Mouse (Mus musculus) midbrain, postnatal 0 days (tissue): ENCODE data around the gene Rapgef1. TPM values are rescaled to one million over a fixed set of nuclear protein-coding genes. Genes with fewer than 3 reads are reported as not detected.
"Not testable (repeated sequence)": the region's sequence is repeated elsewhere in the genome, so short reads cannot be mapped to it uniquely, and the experiment has no call there.

Experiments
- ATAC-seq: fragments of 200-750 bp; cut with Nextera tagmentation; 2 replicates; pipeline ENCODE4 v1.8.0; 2017; ENCODE audit warnings: moderate number of reproducible peaks, mild to moderate bottlenecking, moderate TSS enrichment, moderate library complexity; ENCODE audit not compliant: low FRiP score
- DNase-seq: peaks from one replicate; pipeline ENCODE4 v3.0.0-alpha.2; 2015; ENCODE audit warnings: low spot score
- H3K27ac ChIP-seq: fragments of 300-500 bp; sonication (generic); 2 replicates; pipeline ENCODE4 v1.5.1; 2014; ENCODE audit warnings: low read depth, mild to moderate bottlenecking, low read length, mixed read lengths
- H3K27me3 ChIP-seq: fragments of 300-500 bp; sonication (generic); 2 replicates; pipeline ENCODE4 v1.6.1; 2014; ENCODE audit warnings: low read length, control low read depth, mixed read lengths; ENCODE audit not compliant: insufficient read depth
- H3K36me3 ChIP-seq: fragments of 300-500 bp; sonication (generic); 2 replicates; pipeline ENCODE4 v1.6.1; 2014; ENCODE audit warnings: low read length, control low read depth, mixed read lengths; ENCODE audit not compliant: insufficient read depth
- H3K4me1 ChIP-seq: fragments of 300-500 bp; sonication (generic); 2 replicates; pipeline ENCODE4 v1.6.1; 2014; ENCODE audit warnings: mild to moderate bottlenecking, control low read depth, antibody characterized with exemption, low read length, mixed read lengths; ENCODE audit not compliant: insufficient read depth
- H3K4me2 ChIP-seq: fragments of 300-500 bp; sonication (generic); 2 replicates; pipeline ENCODE4 v1.6.1; 2014; ENCODE audit warnings: low read depth, mild to moderate bottlenecking, low read length, mixed read lengths; ENCODE audit not compliant: poor library complexity, severe bottlenecking
- H3K4me3 ChIP-seq: fragments of 300-500 bp; sonication (generic); 2 replicates; pipeline ENCODE4 v1.5.1; 2014; ENCODE audit warnings: low read depth, mild to moderate bottlenecking, low read length, moderate library complexity
- H3K9ac ChIP-seq: fragments of 300-500 bp; sonication (generic); replicated peaks from 2 replicates; pipeline ENCODE4 v1.6.1; 2014; ENCODE audit warnings: mild to moderate bottlenecking, low read length, moderate library complexity, mixed read lengths; ENCODE audit not compliant: poor library complexity, severe bottlenecking
- H3K9me3 ChIP-seq: fragments of 300-500 bp; sonication (generic); 2 replicates; pipeline ENCODE4 v1.6.1; 2016; ENCODE audit warnings: low read length, control low read depth
- CTCF ChIP-seq: IDR thresholded peaks from 2 replicates; pipeline ENCODE4 v1.5.1; 2016; ENCODE audit warnings: antibody characterized with exemption, mild to moderate bottlenecking
- WGBS: fragments of 180-500 bp; shearing (Covaris S2); extraction: QIAGEN DNeasy Blood & Tissue Kit; methylation state at CpG from one replicate; pipeline ENCODE4 v1.1.7; 2014; 5-methylcytosine and 5-hydroxymethylcytosine counted together
- polyA plus RNA-seq: library from polyadenylated mRNA; unstranded; fragments of >200 nt; fragmentation: Nextera tagmentation; extraction: Ambion mirVana; gene quantifications from 2 replicates; pipeline ENCODE4 v1.2.1, GENCODE M21; 2015
- total RNA-seq: library from RNA; depleted of rRNA; stranded (reverse); fragments of >200 nt; gene quantifications from 2 replicates; pipeline ENCODE4 v1.2.3, GENCODE M21; 2014

Gene Rapgef1
- total and polyA plus RNA-seq, 2 experiments from 2014 or later: 16.2 to 109 TPM

- Histone ChIP-seq H3K36me3 (peaks cover 81% of the 10 kb centered on the region), H3K9ac (no peak overlapping the region), H3K9me3 (no peaks in the 10 kb centered on the region), H3K4me2 (no peak overlapping the region), H3K27me3 (no peaks in the 10 kb centered on the region), H3K4me1 (no peaks in the 10 kb centered on the region), H3K27ac (no peak overlapping the region), H3K4me3 (no peak overlapping the region)
- ATAC-seq: no peak
- WGBS: 94% methylated on average over 9 of the region's 9 CpGs
- DNase-seq: no peak
- TF ChIP-seq CTCF: no peak
Measured at GRCm38 (mm10) chr2:29703104-29704081, 83.9 kb downstream of the Rapgef1 start.

GRCm38 (mm10) chr2:29705493-29705892 lies 86.0 kb downstream of the Rapgef1 start:
- H3K4me3 ChIP-seq: no peak overlapping the region
- WGBS: 91% methylated on average over 3 of the region's 3 CpGs
- no peaks in the 10 kb centered on the region for H3K4me1 ChIP-seq
- no peak overlapping the region for H3K4me2 ChIP-seq
- H3K36me3 ChIP-seq: peaks cover 72% of the 10 kb centered on the region
- ATAC-seq (no peak), DNase-seq (peak; percentile 19)
- no peak overlapping the region for H3K27ac ChIP-seq
- H3K9ac ChIP-seq: no peak overlapping the region
- no peaks in the 10 kb centered on the region for H3K27me3 ChIP-seq
- no peak for TF ChIP-seq CTCF
- no peaks in the 10 kb centered on the region for H3K9me3 ChIP-seq

- no peak overlapping the region for H3K4me2 ChIP-seq
- ATAC-seq (no peak), DNase-seq (peak; percentile 21)
- peaks cover 75% of the 10 kb centered on the region for H3K36me3 ChIP-seq
- no peak overlapping the region for H3K9ac ChIP-seq
- H3K27me3 ChIP-seq: no peaks in the 10 kb centered on the region
- H3K4me3 ChIP-seq: no peak overlapping the region
- no peak overlapping the region for H3K27ac ChIP-seq
- H3K4me1 ChIP-seq: no peaks in the 10 kb centered on the region
- H3K9me3 ChIP-seq: no peaks in the 10 kb centered on the region
- no peak for TF ChIP-seq CTCF
- WGBS: 94% methylated on average over 18 of the region's 18 CpGs
Measured at GRCm38 (mm10) chr2:29706726-29707620, 87.5 kb downstream of the Rapgef1 start.

- Histone ChIP-seq H3K4me1 (no peaks in the 10 kb centered on the region), H3K4me2 (no peak overlapping the region), H3K27ac (no peak overlapping the region), H3K9me3 (no peaks in the 10 kb centered on the region), H3K27me3 (no peaks in the 10 kb centered on the region), H3K4me3 (no peak overlapping the region), H3K9ac (no peak overlapping the region), H3K36me3 (peaks cover 67% of the 10 kb centered on the region)
- DNase-seq (peak; percentile 53), ATAC-seq (no peak)
- TF ChIP-seq CTCF: peak; percentile 56
- WGBS: 84% methylated on average over 4 of the region's 4 CpGs
Measured at GRCm38 (mm10) chr2:29707731-29708130, 88.2 kb downstream of the Rapgef1 start.

GRCm38 (mm10) chr2:29708209-29708608 lies 88.7 kb downstream of the Rapgef1 start:
- H3K4me3 ChIP-seq, DNase-seq, H3K9ac ChIP-seq, H3K4me1 ChIP-seq, H3K27ac ChIP-seq, H3K9me3 ChIP-seq, H3K4me2 ChIP-seq, ATAC-seq, H3K27me3 ChIP-seq: not testable (repeated sequence)
- H3K36me3 ChIP-seq: peaks cover 64% of the 10 kb centered on the region
- 91% methylated on average over 4 of the region's 4 CpGs for WGBS
